Mouse (Mus musculus) ES-Bruce4 (cell line): ENCODE measurements at regions not wholly inside any gene's neighbourhood (a gene's known extent, or its start where the extent isn't known, plus 50 kb on each side); places are given as distances from the start of the nearest gene placed in this dataset.

Source experiments
- H3K27ac ChIP-seq: 2 replicates; pipeline ENCODE4 v1.5.1; 2012; ENCODE audit warnings: low read length, inconsistent platforms; ENCODE audit not compliant: insufficient read depth
- H3K27me3 ChIP-seq: 2 replicates; pipeline ENCODE4 v1.6.1; 2012; ENCODE audit warnings: mild to moderate bottlenecking, low read length, inconsistent platforms; ENCODE audit not compliant: control insufficient read depth, poor library complexity, insufficient read depth, severe bottlenecking
- H3K36me3 ChIP-seq: 2 replicates; pipeline ENCODE4 v1.6.1; 2012; ENCODE audit warnings: inconsistent platforms, mild to moderate bottlenecking, low read length, moderate library complexity; ENCODE audit not compliant: control insufficient read depth, poor library complexity, insufficient read depth, severe bottlenecking
- H3K4me1 ChIP-seq: one replicate; pipeline ENCODE4 v1.8.1; 2011; ENCODE audit warnings: low read length; ENCODE audit not compliant: control insufficient read depth, insufficient read depth
- H3K4me3 ChIP-seq: 2 replicates; pipeline ENCODE4 v1.5.1; 2011; ENCODE audit warnings: low read depth, mild to moderate bottlenecking, low read length
- H3K9ac ChIP-seq: 2 replicates; pipeline ENCODE4 v1.6.1; 2012; ENCODE audit warnings: low read depth, mild to moderate bottlenecking, inconsistent platforms; ENCODE audit not compliant: poor library complexity, severe bottlenecking
- H3K9me3 ChIP-seq: replicated peaks from 2 replicates; pipeline ENCODE4 v1.6.1; 2012; ENCODE audit warnings: mild to moderate bottlenecking, low read length, inconsistent platforms; ENCODE audit not compliant: control insufficient read depth, poor library complexity, insufficient read depth, severe bottlenecking
- CTCF ChIP-seq: IDR thresholded peaks from one replicate; pipeline ENCODE4 v1.8.1; 2011; ENCODE audit warnings: low read depth, low read length
- EP300 ChIP-seq: IDR thresholded peaks from 2 replicates; pipeline ENCODE4 v1.6.1; 2011; ENCODE audit warnings: low read depth, low read length; ENCODE audit not compliant: insufficient read depth
- POLR2A ChIP-seq: IDR thresholded peaks from one replicate; pipeline ENCODE4 v1.8.1; 2011; ENCODE audit warnings: low read length; ENCODE audit not compliant: insufficient read depth

DNA sequence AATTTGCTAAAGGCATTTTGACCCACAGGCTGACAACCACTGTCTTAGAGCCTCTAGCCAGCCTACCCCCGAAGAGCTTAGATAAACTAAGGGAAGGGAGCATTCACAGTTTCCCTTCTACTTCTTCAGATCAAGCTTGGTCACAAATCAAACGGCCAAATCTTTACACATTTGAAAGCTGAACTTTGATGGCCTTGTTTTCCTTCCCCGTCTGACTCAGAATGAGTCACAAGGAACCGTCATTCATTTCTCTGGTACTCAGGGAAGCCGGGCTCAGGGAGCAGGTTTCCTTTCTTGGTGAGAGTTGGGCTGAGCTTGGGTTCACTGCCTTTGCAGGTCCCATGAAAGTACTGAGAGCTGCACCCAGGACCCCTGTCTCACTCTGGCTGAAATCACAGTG lies 418.5 kb upstream of the Gm10131 start:
- no peaks in the 10 kb centered on the region; the same call in 1 of the 2 replicates for H3K9me3 ChIP-seq
- no peaks in the 10 kb centered on the region for H3K4me1 ChIP-seq
- H3K27ac ChIP-seq, result no peak overlapping the region
- H3K9ac ChIP-seq, result no peak overlapping the region
- no peaks in the 10 kb centered on the region for H3K36me3 ChIP-seq
- TF ChIP-seq POLR2A (no peak), CTCF (no peak), EP300 (no peak)
- peaks cover 2% of the 10 kb centered on the region; the same call in 1 of the 2 replicates for H3K27me3 ChIP-seq
- H3K4me3 ChIP-seq, result no peak overlapping the region

DNA sequence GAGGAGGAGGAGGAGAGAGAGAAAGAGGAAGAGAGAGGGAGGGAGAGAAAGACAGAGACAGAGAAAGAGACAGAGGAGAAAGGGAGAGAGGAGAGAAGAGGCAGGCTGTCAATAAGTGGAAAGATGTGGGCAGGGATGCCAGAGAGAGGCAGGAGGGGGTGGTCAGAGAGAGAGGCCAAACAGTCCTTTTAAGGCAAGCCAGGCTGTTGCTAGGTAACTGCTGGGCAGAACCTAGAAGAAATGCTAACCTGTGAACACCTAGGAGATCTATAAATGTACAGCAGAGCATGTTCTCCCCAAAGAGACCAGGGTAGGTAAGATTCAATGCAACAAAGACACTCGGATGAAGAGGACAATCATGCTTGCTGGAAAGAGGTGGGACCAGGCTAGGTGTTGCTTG lies 417.9 kb upstream of the Gm10131 start:
- Histone ChIP-seq H3K27me3 (peaks cover 2% of the 10 kb centered on the region; the same call in 1 of the 2 replicates), H3K9me3 (no peaks in the 10 kb centered on the region; the same call in 1 of the 2 replicates), H3K4me3 (no peak overlapping the region), H3K36me3 (no peaks in the 10 kb centered on the region), H3K4me1 (no peaks in the 10 kb centered on the region), H3K27ac (no peak overlapping the region), H3K9ac (no peak overlapping the region)
- no peak for TF ChIP-seq POLR2A
- no peak for TF ChIP-seq EP300
- no peak for TF ChIP-seq CTCF

DNA sequence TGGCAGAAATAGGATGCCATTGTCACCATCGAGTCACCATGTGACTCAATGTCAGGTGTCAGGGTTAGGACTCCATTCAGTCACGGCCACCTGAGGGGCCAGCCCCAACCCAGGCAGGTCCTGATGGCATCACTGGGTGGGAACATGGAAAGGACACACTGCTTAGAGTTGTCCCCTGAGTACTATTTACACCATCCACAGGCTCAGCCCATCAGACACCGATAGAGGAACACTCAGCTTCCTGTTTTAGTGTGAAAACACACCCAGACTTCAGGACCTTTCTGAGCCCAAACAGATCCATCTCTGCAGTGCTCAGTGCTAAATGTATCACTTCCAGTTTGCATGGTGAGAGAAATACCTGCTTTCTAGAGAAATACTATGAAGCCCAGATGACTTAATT lies 416.7 kb upstream of the Gm10131 start:
- Histone ChIP-seq H3K9me3 (no peaks in the 10 kb centered on the region; the same call in 1 of the 2 replicates), H3K36me3 (no peaks in the 10 kb centered on the region), H3K27ac (no peak overlapping the region), H3K9ac (no peak overlapping the region), H3K27me3 (peaks cover 2% of the 10 kb centered on the region; the same call in 1 of the 2 replicates), H3K4me3 (no peak overlapping the region), H3K4me1 (no peaks in the 10 kb centered on the region)
- no peak for TF ChIP-seq POLR2A
- no peak for TF ChIP-seq EP300
- TF ChIP-seq CTCF, result no peak

DNA sequence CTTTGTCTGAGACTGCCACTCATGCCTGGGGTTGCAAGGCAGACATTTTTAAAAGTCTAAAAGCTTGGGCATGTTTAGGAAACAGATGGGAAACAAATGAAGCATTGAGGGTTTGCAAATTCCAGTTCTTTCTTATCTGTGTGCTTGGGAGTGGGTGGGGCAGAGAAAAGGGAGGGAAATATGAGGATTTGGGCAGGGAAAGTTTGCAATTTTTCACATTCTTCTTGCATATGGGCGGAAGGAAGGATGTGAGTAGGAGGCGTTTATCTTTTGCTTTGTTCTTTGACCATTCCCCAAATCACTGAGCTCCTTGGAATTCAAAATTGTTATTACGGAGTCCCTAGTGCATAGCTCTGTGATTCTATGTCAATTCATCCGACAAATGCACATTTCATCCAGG lies 413.7 kb upstream of the Gm10131 start:
- TF ChIP-seq CTCF, result no peak
- TF ChIP-seq EP300, result no peak
- TF ChIP-seq POLR2A, result no peak

DNA sequence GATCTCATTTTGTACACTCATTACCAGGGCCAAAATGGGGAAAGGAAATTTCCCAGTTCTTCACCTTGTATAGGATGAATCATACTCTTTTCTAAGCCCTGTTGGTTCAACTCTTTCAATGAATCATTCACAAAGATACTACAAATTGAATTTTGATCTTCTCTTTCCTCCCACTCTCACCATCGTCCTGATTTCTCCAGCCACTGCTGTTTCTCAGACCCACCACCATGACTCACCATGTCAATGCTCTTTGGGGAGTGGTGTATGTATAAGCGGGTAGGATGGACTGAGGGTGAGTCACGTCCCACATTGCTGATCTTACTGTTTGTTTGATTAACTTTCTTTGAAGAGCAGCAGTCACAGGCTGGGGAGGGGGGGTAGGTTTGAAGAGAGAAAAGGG lies 412.3 kb upstream of the Gm10131 start:
- no peaks in the 10 kb centered on the region for H3K4me1 ChIP-seq
- H3K9me3 ChIP-seq, result no peaks in the 10 kb centered on the region; the same call in 1 of the 2 replicates
- no peak overlapping the region for H3K9ac ChIP-seq
- no peak overlapping the region for H3K27ac ChIP-seq
- H3K36me3 ChIP-seq, result no peaks in the 10 kb centered on the region
- TF ChIP-seq CTCF (no peak), POLR2A (no peak), EP300 (no peak)
- H3K27me3 ChIP-seq, result peaks cover 2% of the 10 kb centered on the region; the same call in 1 of the 2 replicates
- H3K4me3 ChIP-seq, result no peak overlapping the region

More for the DNA sequence above, 413.7 kb upstream of the Gm10131 start:
- Histone ChIP-seq H3K4me3 (no peak overlapping the region), H3K27ac (no peak overlapping the region), H3K27me3 (peaks cover 2% of the 10 kb centered on the region; the same call in 1 of the 2 replicates), H3K9ac (no peak overlapping the region), H3K9me3 (no peaks in the 10 kb centered on the region; the same call in 1 of the 2 replicates), H3K4me1 (no peaks in the 10 kb centered on the region), H3K36me3 (no peaks in the 10 kb centered on the region)

DNA sequence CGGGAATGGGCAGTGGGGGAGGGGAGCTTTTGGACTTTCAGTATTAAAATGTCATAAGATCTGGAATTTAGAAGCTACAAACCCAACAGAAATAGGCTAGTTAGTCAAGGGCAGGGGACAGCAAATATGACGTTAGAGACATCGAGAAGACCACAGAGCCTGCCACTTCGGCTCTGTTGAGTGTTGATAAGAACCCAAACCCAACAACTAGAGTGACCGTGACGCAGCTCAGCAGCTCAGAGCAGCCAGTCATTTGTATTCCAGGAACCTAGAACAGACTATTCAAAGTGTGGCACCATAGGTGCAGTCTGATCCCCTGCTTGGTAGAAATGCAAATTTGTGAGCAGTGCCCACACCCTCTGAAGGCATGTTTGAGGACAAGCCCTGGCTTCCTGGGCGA lies 409.8 kb upstream of the Gm10131 start:
- peaks cover 2% of the 10 kb centered on the region; the same call in 1 of the 2 replicates for H3K27me3 ChIP-seq
- H3K9ac ChIP-seq, result no peak overlapping the region
- no peaks in the 10 kb centered on the region; the same call in 1 of the 2 replicates for H3K9me3 ChIP-seq
- H3K36me3 ChIP-seq, result no peaks in the 10 kb centered on the region
- TF ChIP-seq CTCF (no peak), EP300 (no peak), POLR2A (no peak)
- no peak overlapping the region for H3K27ac ChIP-seq
- H3K4me1 ChIP-seq, result no peaks in the 10 kb centered on the region
- no peak overlapping the region for H3K4me3 ChIP-seq
